Mouse (Mus musculus): ENCODE measurements around the gene Ralgds.

Ralgds gene

GRCm38 (mm10) chr2:28563830-28564229 is 50.9 kb downstream of the Ralgds start:
- no peak for DNase-seq (ENCODE audit: low read depth, low spot score)

- DNase-seq (ENCODE audit: low read depth, low spot score): no peak
Measured at GRCm38 (mm10) chr2:28564380-28564779, 51.5 kb downstream of the Ralgds start.

GRCm38 (mm10) chr2:28566545-28566944 is 53.6 kb downstream of the Ralgds start:
- DNase-seq (ENCODE audit: low read depth, low spot score): no peak

GRCm38 (mm10) chr2:28569903-28570302 is 57.0 kb downstream of the Ralgds start:
- DNase-seq (ENCODE audit: low read depth, low spot score): no peak

GRCm38 (mm10) chr2:28575341-28575740 is 62.4 kb downstream of the Ralgds start:
- DNase-seq (ENCODE audit: low read depth, low spot score): no peak

- DNase-seq (ENCODE audit: low read depth, low spot score): no peak
Measured at GRCm38 (mm10) chr2:28576815-28577214, 63.9 kb downstream of the Ralgds start.

- peak; percentile 69 for DNase-seq (ENCODE audit: low read depth, low spot score)
Measured at GRCm38 (mm10) chr2:28578003-28578402, 65.1 kb downstream of the Ralgds start.

- peak; percentile 92 for DNase-seq (ENCODE audit: low read depth, low spot score)
Measured at GRCm38 (mm10) chr2:28582647-28583353, 69.9 kb downstream of the Ralgds start.

- no peak for DNase-seq (ENCODE audit: low read depth, low spot score)
Measured at GRCm38 (mm10) chr2:28583651-28584050, 70.7 kb downstream of the Ralgds start, which contains the start of gene Gtf3c5. TSS of gene Gtf3c5 (minus strand) at chr2:28583751.

GRCm38 (mm10) chr2:28585043-28585571 is 72.2 kb downstream of the Ralgds start:
- DNase-seq (ENCODE audit: low read depth, low spot score): peak; percentile 95

GRCm38 (mm10) chr2:28585730-28586129 is 72.8 kb downstream of the Ralgds start:
- no peak for DNase-seq (ENCODE audit: low read depth, low spot score)

GRCm38 (mm10) chr2:28588574-28588973 is 75.6 kb downstream of the Ralgds start:
- no peak for DNase-seq (ENCODE audit: low read depth, low spot score)

- DNase-seq (ENCODE audit: low read depth, low spot score): no peak
Measured at GRCm38 (mm10) chr2:28591479-28591878, 78.6 kb downstream of the Ralgds start.

GRCm38 (mm10) chr2:28592809-28593208 is 79.9 kb downstream of the Ralgds start:
- DNase-seq (ENCODE audit: low read depth, low spot score): peak; percentile 80

GRCm38 (mm10) chr2:28596021-28596420 is 83.1 kb downstream of the Ralgds start:
- no peak for DNase-seq (ENCODE audit: low read depth, low spot score)

- peak; percentile 26 for DNase-seq (ENCODE audit: low read depth, low spot score)
Measured at GRCm38 (mm10) chr2:28596998-28597397, 84.1 kb downstream of the Ralgds start.

- DNase-seq (ENCODE audit: low read depth, low spot score): no peak
Measured at GRCm38 (mm10) chr2:28597733-28598547, 85.0 kb downstream of the Ralgds start.

- DNase-seq (ENCODE audit: low read depth, low spot score): no peak
Measured at GRCm38 (mm10) chr2:28598692-28599568, 86.0 kb downstream of the Ralgds start.

GRCm38 (mm10) chr2:28599569-28599900 is 86.6 kb downstream of the Ralgds start:
- no peak for DNase-seq (ENCODE audit: low read depth, low spot score)

- no peak for DNase-seq (ENCODE audit: low read depth, low spot score)
Measured at GRCm38 (mm10) chr2:28601720-28602590, 89.0 kb downstream of the Ralgds start.
